Mouse (Mus musculus): ENCODE results near the gene Atad1.

Gene Atad1

GRCm38 (mm10) chr19:32628572-32629132, 110.9 kb downstream of the Atad1 start:
- in situ Hi-C loops (cut with MboI, MseI): no loop called here

- in situ Hi-C loops (cut with MboI, MseI): no loop called here
Observed at GRCm38 (mm10) chr19:32627631-32628030, 112.0 kb downstream of the Atad1 start.

- in situ Hi-C loops (cut with MboI, MseI): no loop called here
Observed at GRCm38 (mm10) chr19:32626768-32627331, 112.7 kb downstream of the Atad1 start.

DNA sequence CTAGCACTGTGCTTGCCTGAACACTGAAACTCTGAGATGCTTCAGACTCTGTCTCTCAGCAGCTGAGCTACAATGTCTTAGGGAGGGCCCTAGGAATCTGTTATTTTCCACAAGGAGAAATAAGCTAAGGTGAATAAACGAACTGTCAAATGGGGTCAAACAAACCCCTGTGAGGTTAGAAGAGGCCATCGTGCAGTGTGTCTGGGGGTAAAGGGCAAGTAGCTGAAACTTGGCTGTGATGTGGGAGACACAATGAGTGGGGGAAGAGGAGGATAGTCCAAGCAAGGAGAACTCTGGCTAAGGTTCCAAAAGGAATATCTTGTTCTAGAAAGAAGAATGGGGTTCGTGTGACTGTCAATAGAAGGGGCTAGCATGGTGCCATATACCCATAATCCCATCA, 117.4 kb downstream of the Atad1 start:
- in situ Hi-C loops (cut with MboI, MseI): no loop called here
